Mouse (Mus musculus) embryonic facial prominence, embryonic 11.5 days (tissue): ENCODE measurements around the gene Rgs11. TPM values are rescaled to one million over a fixed set of nuclear protein-coding genes. Genes with fewer than 3 reads are reported as not detected.

Experiments used
- ATAC-seq: fragments of 200-750 bp; cut with Nextera tagmentation; replicated peaks from 2 replicates; pipeline ENCODE4 v1.8.0; 2017; ENCODE audit warnings: low read depth; ENCODE audit not compliant: insufficient number of reproducible peaks, low FRiP score, low TSS enrichment
- DNase-seq: peaks from one replicate; pipeline ENCODE4 v3.0.0-alpha.2; 2015; ENCODE audit warnings: low spot score
- H3K27ac ChIP-seq: fragments of 300-500 bp; sonication (generic); replicated peaks from 2 replicates; pipeline ENCODE4 v1.5.1; 2014; ENCODE audit warnings: mild to moderate bottlenecking, low read depth, low read length, control low read depth
- H3K27me3 ChIP-seq: fragments of 300-500 bp; sonication (generic); 2 replicates; pipeline ENCODE4 v1.6.1; 2014; ENCODE audit warnings: mild to moderate bottlenecking, low read length, moderate library complexity, mixed read lengths; ENCODE audit not compliant: control insufficient read depth, insufficient read depth
- H3K36me3 ChIP-seq: fragments of 300-500 bp; sonication (generic); replicated peaks from 2 replicates; pipeline ENCODE4 v1.6.1; 2014; ENCODE audit warnings: low read depth, mild to moderate bottlenecking, low read length, moderate library complexity, mixed read lengths; ENCODE audit not compliant: control insufficient read depth, insufficient read depth
- H3K4me1 ChIP-seq: fragments of 300-500 bp; sonication (generic); 2 replicates; pipeline ENCODE4 v1.6.1; 2014; ENCODE audit warnings: low read length, mixed read lengths; ENCODE audit not compliant: control insufficient read depth, insufficient read depth
- H3K4me2 ChIP-seq: fragments of 300-500 bp; sonication (generic); 2 replicates; pipeline ENCODE4 v1.6.1; 2014; ENCODE audit warnings: low read depth, mild to moderate bottlenecking, control low read depth, low read length, moderate library complexity
- H3K4me3 ChIP-seq: fragments of 300-500 bp; sonication (generic); 2 replicates; pipeline ENCODE4 v1.5.1; 2014; ENCODE audit warnings: low read depth, low read length, control low read depth
- H3K9ac ChIP-seq: fragments of 300-500 bp; sonication (generic); replicated peaks from 2 replicates; pipeline ENCODE4 v1.6.1; 2014; ENCODE audit warnings: mild to moderate bottlenecking, control low read depth, low read length
- H3K9me3 ChIP-seq: fragments of 300-500 bp; sonication (generic); replicated peaks from 2 replicates; pipeline ENCODE4 v1.6.1; 2016; ENCODE audit warnings: mild to moderate bottlenecking, low read length, inconsistent platforms, mixed read lengths; ENCODE audit not compliant: control insufficient read depth
- WGBS: fragments of 180-500 bp; shearing (Covaris S2); extraction: QIAGEN DNeasy Blood & Tissue Kit; methylation state at CpG from one replicate; pipeline ENCODE4 v1.1.7; 2014; 5-methylcytosine and 5-hydroxymethylcytosine counted together
- polyA plus RNA-seq: library from polyadenylated mRNA; unstranded; fragments of >200 nt; fragmentation: Nextera tagmentation; extraction: Ambion mirVana; gene quantifications from 2 replicates; pipeline ENCODE4 v1.2.1, GENCODE M21; 2014

Rgs11 gene
- polyA plus RNA-seq, 1 experiment from 2014 or later: 2.0 TPM

DNA sequence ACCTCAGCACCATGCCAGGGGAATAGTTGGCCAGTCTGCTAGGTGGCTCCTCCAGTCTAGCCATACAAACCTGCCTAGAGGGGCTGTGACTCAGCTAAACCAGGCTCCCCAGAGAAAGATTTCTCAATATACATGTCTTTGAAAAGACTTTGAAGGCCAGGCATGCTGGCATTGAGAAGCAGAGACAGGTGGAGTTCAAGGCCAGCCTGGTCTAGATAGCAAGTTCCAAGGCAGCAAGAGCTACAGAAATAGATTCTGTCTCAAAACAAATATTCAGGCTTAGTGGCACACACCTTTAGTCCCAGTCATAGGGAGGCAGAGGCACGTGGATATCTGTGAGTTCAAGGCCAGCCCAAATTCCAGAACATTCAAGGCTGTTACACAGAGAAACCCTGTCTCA lies 3.6 kb downstream of the Rgs11 start:
- Histone ChIP-seq H3K4me2 (no peak overlapping the region), H3K27me3 (peaks cover 27% of the 10 kb centered on the region), H3K4me1 (no peaks in the 10 kb centered on the region; the same call in 1 of the 2 replicates), H3K4me3 (no peak overlapping the region), H3K9ac (no peak overlapping the region), H3K36me3 (no peaks in the 10 kb centered on the region), H3K9me3 (no peaks in the 10 kb centered on the region), H3K27ac (no peak overlapping the region)
- DNase-seq: no peak
- WGBS: 72% methylated on average over 1 of the region's 1 CpGs
- ATAC-seq: no peak

- Histone ChIP-seq H3K27me3 (peaks cover 14% of the 10 kb centered on the region), H3K36me3 (no peaks in the 10 kb centered on the region), H3K27ac (no peak within 1 kb of the TSS), H3K4me1 (no peaks in the 10 kb centered on the region), H3K9me3 (no peaks in the 10 kb centered on the region), H3K4me3 (no peak within 1 kb of the TSS), H3K9ac (no peak within 1 kb of the TSS), H3K4me2 (no peak within 1 kb of the TSS)
- no peak for DNase-seq
- 90% methylated on average over 12 of the region's 12 CpGs for WGBS
- ATAC-seq: no peak
Observed at GRCm38 (mm10) chr17:26207686-26208085, 4.9 kb downstream of the Rgs11 start, which contains the start of gene Arhgdig. Gene Arhgdig, minus strand, starts transcription at chr17:26207786.

DNA sequence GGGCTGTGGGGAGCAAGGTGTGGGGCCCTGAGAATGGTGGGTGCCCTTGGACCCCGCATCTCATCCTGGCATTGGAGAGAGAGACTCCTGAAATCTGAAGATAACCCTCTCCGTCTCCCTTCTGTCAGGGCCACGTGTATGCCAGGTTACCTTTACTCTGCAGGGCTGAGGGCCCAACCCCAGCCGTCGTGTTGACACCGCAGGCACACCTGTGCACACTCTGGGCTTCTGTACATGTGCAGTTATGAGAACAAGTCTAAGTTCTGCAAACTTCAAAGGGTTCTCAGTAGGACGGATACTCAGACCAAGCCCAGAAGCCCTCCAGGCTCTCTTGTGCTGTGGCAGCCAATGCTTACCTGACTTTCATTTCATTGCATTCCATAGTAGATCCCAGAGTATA lies 9.5 kb downstream of the Rgs11 start:
- no peaks in the 10 kb centered on the region for H3K9me3 ChIP-seq
- DNase-seq (no peak), ATAC-seq (no peak)
- H3K4me2 ChIP-seq: no peak overlapping the region
- no peak overlapping the region for H3K9ac ChIP-seq
- 89% methylated on average over 7 of the region's 7 CpGs for WGBS
- H3K4me3 ChIP-seq: no peak overlapping the region
- H3K4me1 ChIP-seq: no peaks in the 10 kb centered on the region
- no peaks in the 10 kb centered on the region for H3K27me3 ChIP-seq
- H3K36me3 ChIP-seq: no peaks in the 10 kb centered on the region
- no peak overlapping the region for H3K27ac ChIP-seq

DNA sequence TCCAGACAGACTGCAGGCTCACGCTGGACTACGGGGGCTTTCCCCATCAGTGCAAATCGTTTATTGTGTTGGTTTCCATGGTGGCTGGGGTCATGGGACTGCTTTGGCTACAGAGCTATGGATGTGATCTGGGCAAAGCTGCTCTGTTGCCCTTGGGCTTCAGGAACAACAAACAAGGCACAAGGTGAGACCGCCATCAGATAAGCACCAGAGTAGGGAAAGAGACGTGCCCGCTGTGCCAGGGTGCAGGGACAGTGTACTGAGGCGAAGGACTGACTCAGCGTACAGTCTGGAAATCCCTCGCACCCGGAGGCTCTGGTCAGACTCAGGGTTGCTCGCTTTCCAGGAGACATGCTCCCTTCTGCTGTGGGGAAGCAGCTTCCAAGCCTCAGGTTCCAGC lies 9.9 kb downstream of the Rgs11 start:
- no peak overlapping the region for H3K9ac ChIP-seq
- WGBS: 91% methylated on average over 11 of the region's 11 CpGs
- H3K9me3 ChIP-seq: no peaks in the 10 kb centered on the region
- DNase-seq (no peak), ATAC-seq (no peak)
- H3K4me3 ChIP-seq: no peak overlapping the region
- H3K36me3 ChIP-seq: no peaks in the 10 kb centered on the region
- H3K4me2 ChIP-seq: no peak overlapping the region
- H3K4me1 ChIP-seq: no peaks in the 10 kb centered on the region
- H3K27me3 ChIP-seq: no peaks in the 10 kb centered on the region
- no peak overlapping the region for H3K27ac ChIP-seq

- Histone ChIP-seq H3K27ac (no peak overlapping the region), H3K36me3 (no peaks in the 10 kb centered on the region), H3K9me3 (no peaks in the 10 kb centered on the region), H3K27me3 (no peaks in the 10 kb centered on the region), H3K4me3 (no peak overlapping the region), H3K4me2 (no peak overlapping the region), H3K9ac (no peak overlapping the region), H3K4me1 (no peaks in the 10 kb centered on the region)
- ATAC-seq (no peak), DNase-seq (no peak)
- WGBS: 70% methylated on average over 2 of the region's 2 CpGs
Observed at GRCm38 (mm10) chr17:26221508-26221907, 18.8 kb downstream of the Rgs11 start.

GRCm38 (mm10) chr17:26225150-26225549 lies 22.4 kb downstream of the Rgs11 start:
- DNase-seq: no peak
- WGBS: 83% methylated on average over 12 of the region's 12 CpGs
- Histone ChIP-seq H3K4me1 (no peaks in the 10 kb centered on the region), H3K9ac (no peak overlapping the region), H3K4me2 (no peak overlapping the region), H3K9me3 (no peaks in the 10 kb centered on the region), H3K27ac (no peak overlapping the region), H3K27me3 (no peaks in the 10 kb centered on the region), H3K36me3 (no peaks in the 10 kb centered on the region), H3K4me3 (no peak overlapping the region)
- no peak for ATAC-seq

- H3K36me3 ChIP-seq: no peaks in the 10 kb centered on the region
- no peaks in the 10 kb centered on the region for H3K4me1 ChIP-seq
- no peaks in the 10 kb centered on the region for H3K9me3 ChIP-seq
- no peak overlapping the region for H3K4me3 ChIP-seq
- 92% methylated on average over 5 of the region's 5 CpGs for WGBS
- ATAC-seq (no peak), DNase-seq (no peak)
- H3K9ac ChIP-seq: no peak overlapping the region
- H3K27me3 ChIP-seq: no peaks in the 10 kb centered on the region
- H3K27ac ChIP-seq: no peak overlapping the region
- H3K4me2 ChIP-seq: no peak overlapping the region
Observed at GRCm38 (mm10) chr17:26229776-26230175, 27.0 kb downstream of the Rgs11 start.

- H3K4me2 ChIP-seq: no peak overlapping the region
- ATAC-seq: no peak
- H3K9me3 ChIP-seq: no peaks in the 10 kb centered on the region
- H3K36me3 ChIP-seq: no peaks in the 10 kb centered on the region
- H3K4me1 ChIP-seq: no peaks in the 10 kb centered on the region
- no peak overlapping the region for H3K27ac ChIP-seq
- 83% methylated on average over 5 of the region's 5 CpGs for WGBS
- no peak for DNase-seq
- H3K9ac ChIP-seq: no peak overlapping the region
- no peak overlapping the region for H3K4me3 ChIP-seq
- no peaks in the 10 kb centered on the region for H3K27me3 ChIP-seq
Observed at GRCm38 (mm10) chr17:26231156-26231555, 28.4 kb downstream of the Rgs11 start.
